Mouse (Mus musculus) lung, postnatal 0 days (tissue): ENCODE results near the gene Ugt1a8. TPM values are rescaled to one million over a fixed set of nuclear protein-coding genes. Genes with fewer than 3 reads are reported as not detected.

ENCODE experiments used
- ATAC-seq: fragments of 200-750 bp; cut with Nextera tagmentation; 2 replicates; pipeline ENCODE4 v1.8.0; 2017; ENCODE audit warnings: moderate library complexity
- DNase-seq: peaks from one replicate; pipeline ENCODE4 v3.0.0-alpha.2; 2016; ENCODE audit warnings: low spot score
- H3K27ac ChIP-seq: fragments of 300-500 bp; sonication (generic); 2 replicates; pipeline ENCODE4 v1.5.1; 2014; ENCODE audit warnings: antibody characterized with exemption, mild to moderate bottlenecking, low read length, mixed read lengths
- H3K27me3 ChIP-seq: fragments of 300-500 bp; sonication (generic); replicated peaks from 2 replicates; pipeline ENCODE4 v1.6.1; 2014; ENCODE audit warnings: low read length, mixed read lengths; ENCODE audit not compliant: insufficient read depth
- H3K36me3 ChIP-seq: fragments of 300-500 bp; sonication (generic); 2 replicates; pipeline ENCODE4 v1.6.1; 2014; ENCODE audit warnings: low read length, mixed read lengths; ENCODE audit not compliant: insufficient read depth
- H3K4me1 ChIP-seq: fragments of 300-500 bp; sonication (generic); 2 replicates; pipeline ENCODE4 v1.6.1; 2014; ENCODE audit warnings: antibody characterized with exemption, low read depth, low read length, mixed read lengths; ENCODE audit not compliant: insufficient read depth
- H3K4me2 ChIP-seq: fragments of 300-500 bp; sonication (generic); replicated peaks from 2 replicates; pipeline ENCODE4 v1.6.1; 2014; ENCODE audit warnings: low read depth, mild to moderate bottlenecking, low read length, moderate library complexity, mixed read lengths
- H3K4me3 ChIP-seq: fragments of 300-500 bp; sonication (generic); 2 replicates; pipeline ENCODE4 v1.5.1; 2014; ENCODE audit warnings: low read depth, low read length
- H3K9ac ChIP-seq: fragments of 300-500 bp; sonication (generic); replicated peaks from 2 replicates; pipeline ENCODE4 v1.6.1; 2014; ENCODE audit warnings: low read depth, mild to moderate bottlenecking
- H3K9me3 ChIP-seq: fragments of 300-500 bp; sonication (generic); 2 replicates; pipeline ENCODE4 v1.6.1; 2016; ENCODE audit warnings: low read length, mixed read lengths
- CTCF ChIP-seq: IDR thresholded peaks from 2 replicates; pipeline ENCODE4 v1.5.1; 2016; ENCODE audit warnings: antibody characterized with exemption, mild to moderate bottlenecking
- EP300 ChIP-seq: IDR thresholded peaks from 2 replicates; pipeline ENCODE4 v1.6.1; 2016; ENCODE audit warnings: antibody characterized with exemption, mild to moderate bottlenecking, control low read depth
- WGBS: fragments of 180-500 bp; shearing (Covaris S2); extraction: QIAGEN DNeasy Blood & Tissue Kit; methylation state at CpG from one replicate; pipeline ENCODE4 v1.1.7; 2014; 5-methylcytosine and 5-hydroxymethylcytosine counted together
- polyA plus RNA-seq: library from polyadenylated mRNA; unstranded; fragments of >200 nt; fragmentation: Nextera tagmentation; extraction: Ambion mirVana; gene quantifications from 2 replicates; pipeline ENCODE4 v1.2.1, GENCODE M21; 2015

Gene Ugt1a8
- polyA plus RNA-seq, 1 experiment from 2014 or later, result not detected

GRCm38 (mm10) chr1:88262961-88263360, 175.3 kb downstream of the Ugt1a8 start:
- Histone ChIP-seq H3K9ac (no peak overlapping the region), H3K4me3 (no peak overlapping the region), H3K27ac (no peak overlapping the region), H3K27me3 (no peaks in the 10 kb centered on the region), H3K9me3 (no peaks in the 10 kb centered on the region), H3K36me3 (peaks cover 69% of the 10 kb centered on the region), H3K4me1 (0 out of 2 replicates have a peak, but pooled peaks cover 7% of the 10 kb centered on the region), H3K4me2 (no peak overlapping the region)
- TF ChIP-seq CTCF (no peak), EP300 (no peak)
- ATAC-seq (no peak), DNase-seq (no peak)
- WGBS, result 71% methylated on average over 6 of the region's 6 CpGs

GRCm38 (mm10) chr1:88263778-88264177, 176.2 kb downstream of the Ugt1a8 start:
- H3K9ac ChIP-seq, result no peak overlapping the region
- no peak overlapping the region for H3K4me2 ChIP-seq
- 90% methylated on average over 5 of the region's 5 CpGs for WGBS
- H3K36me3 ChIP-seq, result peaks cover 77% of the 10 kb centered on the region
- no peak for DNase-seq
- no peak for ATAC-seq
- 0 out of 2 replicates have a peak, but pooled peaks cover 7% of the 10 kb centered on the region for H3K4me1 ChIP-seq
- no peak overlapping the region for H3K4me3 ChIP-seq
- TF ChIP-seq EP300 (no peak), CTCF (no peak)
- no peaks in the 10 kb centered on the region for H3K9me3 ChIP-seq
- H3K27ac ChIP-seq, result no peak overlapping the region
- H3K27me3 ChIP-seq, result no peaks in the 10 kb centered on the region

DNA sequence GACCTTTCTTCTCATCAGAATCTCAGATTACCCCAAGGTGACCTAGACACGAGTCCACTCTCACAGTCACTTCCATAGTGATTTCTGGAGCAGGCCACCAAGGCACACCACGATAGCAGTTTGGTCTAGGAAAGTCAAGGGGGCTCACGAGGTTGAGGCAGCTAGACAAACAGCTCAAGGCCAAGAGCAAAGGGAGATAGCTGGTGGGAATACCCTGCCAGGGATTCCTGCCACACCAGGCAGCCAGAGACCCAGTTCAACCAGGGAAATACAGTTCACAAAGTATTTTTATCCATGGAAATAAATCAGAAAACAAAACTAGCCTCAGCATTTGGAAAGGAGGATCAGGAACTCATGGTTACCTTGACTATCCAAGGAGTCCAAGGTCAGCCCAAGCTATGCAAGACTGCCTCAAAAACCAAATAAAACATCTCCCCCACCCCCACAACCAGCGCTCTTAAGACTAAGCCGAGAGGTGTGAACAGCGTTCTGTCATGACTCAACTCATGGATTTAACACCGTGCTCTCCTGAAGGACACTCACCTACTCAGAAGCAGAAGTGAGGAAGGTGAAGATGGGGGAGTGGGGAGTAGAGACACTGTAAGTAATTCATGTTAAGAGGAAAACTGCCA, 176.7 kb downstream of the Ugt1a8 start:
- no peaks in the 10 kb centered on the region for H3K9me3 ChIP-seq
- ATAC-seq (no peak), DNase-seq (no peak)
- no peak overlapping the region for H3K27ac ChIP-seq
- H3K9ac ChIP-seq, result no peak overlapping the region
- 0 out of 2 replicates have a peak, but pooled peaks cover 4% of the 10 kb centered on the region for H3K4me1 ChIP-seq
- H3K4me3 ChIP-seq, result no peak overlapping the region
- no peak overlapping the region for H3K4me2 ChIP-seq
- WGBS, result 82% methylated on average over 7 of the region's 7 CpGs
- no peaks in the 10 kb centered on the region for H3K27me3 ChIP-seq
- TF ChIP-seq EP300 (no peak), CTCF (no peak)
- H3K36me3 ChIP-seq, result peaks cover 83% of the 10 kb centered on the region

- DNase-seq, result no peak
- H3K4me1 ChIP-seq, result no peaks in the 10 kb centered on the region
- TF ChIP-seq EP300, result no peak
- no peak for TF ChIP-seq CTCF
- no peaks in the 10 kb centered on the region for H3K27me3 ChIP-seq
- no peak overlapping the region for H3K4me3 ChIP-seq
- 70% methylated on average over 4 of the region's 4 CpGs for WGBS
- H3K9ac ChIP-seq, result no peak overlapping the region
- peaks cover 88% of the 10 kb centered on the region for H3K36me3 ChIP-seq
- H3K27ac ChIP-seq, result no peak overlapping the region
- no peaks in the 10 kb centered on the region for H3K9me3 ChIP-seq
- ATAC-seq, result no peak
- H3K4me2 ChIP-seq, result no peak overlapping the region
These were observed 177.2 kb downstream of the Ugt1a8 start for GRCm38 (mm10) chr1:88264869-88265240.

- Histone ChIP-seq H3K36me3 (peaks cover 80% of the 10 kb centered on the region), H3K27ac (no peak overlapping the region), H3K4me1 (no peaks in the 10 kb centered on the region), H3K4me3 (no peak overlapping the region), H3K27me3 (no peaks in the 10 kb centered on the region), H3K9me3 (no peaks in the 10 kb centered on the region), H3K9ac (no peak overlapping the region), H3K4me2 (no peak overlapping the region)
- no peak for ATAC-seq
- DNase-seq, result no peak
- TF ChIP-seq CTCF (no peak), EP300 (no peak)
- 88% methylated on average over 13 of the region's 13 CpGs for WGBS
These were observed 178.5 kb downstream of the Ugt1a8 start for GRCm38 (mm10) chr1:88266123-88266522.

GRCm38 (mm10) chr1:88267489-88267888, 179.9 kb downstream of the Ugt1a8 start:
- Histone ChIP-seq H3K4me1 (no peaks in the 10 kb centered on the region), H3K4me3 (no peak overlapping the region), H3K4me2 (no peak overlapping the region), H3K36me3 (peaks cover 76% of the 10 kb centered on the region), H3K9me3 (no peaks in the 10 kb centered on the region), H3K9ac (no peak overlapping the region), H3K27ac (no peak overlapping the region), H3K27me3 (no peaks in the 10 kb centered on the region)
- TF ChIP-seq CTCF (no peak), EP300 (no peak)
- ATAC-seq, result peak; percentile 27
- DNase-seq, result no peak
- WGBS, result 89% methylated on average over 6 of the region's 6 CpGs
